Mouse (Mus musculus) lung, embryonic 15.5 days (tissue): ENCODE results near the gene Hsp90ab1. TPM values are rescaled to one million over a fixed set of nuclear protein-coding genes. Genes with fewer than 3 reads are reported as not detected.
A peak's percentile ranks its signal among the peaks of the same experiment; 100 is the strongest.

Experiments
- ATAC-seq: fragments of 200-750 bp; cut with Nextera tagmentation; 2 replicates; pipeline ENCODE4 v1.8.0; 2017; ENCODE audit warnings: moderate number of reproducible peaks, borderline replicate concordance; ENCODE audit not compliant: low FRiP score, low TSS enrichment; ENCODE audit errors: extremely low read depth
- H3K27ac ChIP-seq: fragments of 300-500 bp; sonication (generic); 2 replicates; pipeline ENCODE4 v1.5.1; 2015; ENCODE audit warnings: moderate library complexity, mild to moderate bottlenecking, inconsistent platforms
- H3K27me3 ChIP-seq: fragments of 300-500 bp; sonication (generic); 2 replicates; pipeline ENCODE4 v1.6.1; 2015; ENCODE audit warnings: inconsistent platforms
- H3K36me3 ChIP-seq: fragments of 300-500 bp; sonication (generic); 2 replicates; pipeline ENCODE4 v1.6.1; 2015; ENCODE audit warnings: inconsistent platforms
- H3K4me1 ChIP-seq: fragments of 300-500 bp; sonication (generic); 2 replicates; pipeline ENCODE4 v1.6.1; 2015; ENCODE audit warnings: inconsistent platforms
- H3K4me2 ChIP-seq: fragments of 300-500 bp; sonication (generic); 2 replicates; pipeline ENCODE4 v1.6.1; 2015; ENCODE audit warnings: inconsistent platforms, mild to moderate bottlenecking, moderate library complexity
- H3K4me3 ChIP-seq: fragments of 300-500 bp; sonication (generic); 2 replicates; pipeline ENCODE4 v1.5.1; 2015; ENCODE audit warnings: mild to moderate bottlenecking, inconsistent platforms
- H3K9ac ChIP-seq: fragments of 300-500 bp; sonication (generic); 2 replicates; pipeline ENCODE4 v1.6.1; 2015; ENCODE audit warnings: inconsistent platforms
- H3K9me3 ChIP-seq: fragments of 300-500 bp; sonication (generic); 2 replicates; pipeline ENCODE4 v1.6.1; 2016; ENCODE audit warnings: inconsistent platforms
- WGBS: fragments of 180-500 bp; shearing (Covaris S2); methylation state at CpG from one replicate; pipeline ENCODE4 v1.1.7; 2015; 5-methylcytosine and 5-hydroxymethylcytosine counted together
- polyA plus RNA-seq: library from polyadenylated mRNA; unstranded; fragments of >200 nt; fragmentation: Nextera tagmentation; extraction: Ambion mirVana; gene quantifications from 2 replicates; pipeline ENCODE4 v1.2.1, GENCODE M21; 2015

Hsp90ab1 gene
- 1,572 and 1,619 TPM in 2 replicates for polyA plus RNA-seq

GRCm38 (mm10) chr17:45573087-45573779 is at the start of gene Hsp90ab1:
Hsp90ab1 (minus strand) TSS chr17:45573271.
- Histone ChIP-seq H3K36me3 (peaks cover 38% of the 10 kb centered on the region), H3K9me3 (no peaks in the 10 kb centered on the region), H3K27me3 (no peaks in the 10 kb centered on the region), H3K4me2 (peak within 1 kb of the TSS; percentile 88), H3K4me1 (peaks cover 45% of the 10 kb centered on the region), H3K4me3 (peak within 1 kb of the TSS; percentile 97), H3K27ac (peak within 1 kb of the TSS; percentile 97), H3K9ac (peak within 1 kb of the TSS; percentile 96)
- WGBS: under 1% methylated on average over 41 of the region's 41 CpGs
- ATAC-seq: peak; percentile 79

GRCm38 (mm10) chr17:45619386-45620256 is 46.5 kb upstream of the Hsp90ab1 start:
- no peaks in the 10 kb centered on the region for H3K27me3 ChIP-seq
- H3K9ac ChIP-seq: no peak overlapping the region; the same call in 1 of the 2 replicates
- 0 out of 2 replicates have a peak overlapping the region, but pooled peaks have one; percentile 11 for H3K4me3 ChIP-seq
- peak overlapping the region; percentile 85 for H3K27ac ChIP-seq
- WGBS: 19% methylated on average over 20 of the region's 20 CpGs
- H3K4me1 ChIP-seq: peaks cover 14% of the 10 kb centered on the region
- peak overlapping the region; percentile 49 for H3K4me2 ChIP-seq
- H3K9me3 ChIP-seq: no peaks in the 10 kb centered on the region
- ATAC-seq: peak; percentile 64; the same call in 1 of the 2 replicates
- no peaks in the 10 kb centered on the region for H3K36me3 ChIP-seq

GRCm38 (mm10) chr17:45618941-45619385 is 45.9 kb upstream of the Hsp90ab1 start:
- Histone ChIP-seq H3K4me1 (peaks cover 14% of the 10 kb centered on the region), H3K27me3 (no peaks in the 10 kb centered on the region), H3K27ac (peak overlapping the region; percentile 85), H3K4me3 (0 out of 2 replicates have a peak overlapping the region, but pooled peaks have one; percentile 11), H3K9me3 (no peaks in the 10 kb centered on the region), H3K9ac (no peak overlapping the region; the same call in 1 of the 2 replicates), H3K4me2 (peak overlapping the region; percentile 49), H3K36me3 (no peaks in the 10 kb centered on the region)
- peak; percentile 67; the same call in 1 of the 2 replicates for ATAC-seq
- 19% methylated on average over 8 of the region's 8 CpGs for WGBS

GRCm38 (mm10) chr17:45617655-45618054 is 44.6 kb upstream of the Hsp90ab1 start:
- H3K4me2 ChIP-seq: no peak overlapping the region
- no peaks in the 10 kb centered on the region for H3K27me3 ChIP-seq
- peaks cover 14% of the 10 kb centered on the region for H3K4me1 ChIP-seq
- ATAC-seq: no peak
- 83% methylated on average over 6 of the region's 6 CpGs for WGBS
- H3K36me3 ChIP-seq: no peaks in the 10 kb centered on the region
- H3K4me3 ChIP-seq: no peak overlapping the region
- H3K9ac ChIP-seq: no peak overlapping the region
- no peaks in the 10 kb centered on the region for H3K9me3 ChIP-seq
- H3K27ac ChIP-seq: no peak overlapping the region

- no peaks in the 10 kb centered on the region for H3K9me3 ChIP-seq
- H3K27me3 ChIP-seq: no peaks in the 10 kb centered on the region
- no peak overlapping the region for H3K4me2 ChIP-seq
- no peaks in the 10 kb centered on the region for H3K36me3 ChIP-seq
- WGBS: 86% methylated on average over 3 of the region's 3 CpGs
- H3K4me1 ChIP-seq: peaks cover 14% of the 10 kb centered on the region
- no peak for ATAC-seq
- H3K4me3 ChIP-seq: no peak overlapping the region
- no peak overlapping the region for H3K27ac ChIP-seq
- no peak overlapping the region for H3K9ac ChIP-seq
Observed at GRCm38 (mm10) chr17:45616679-45617078, 43.6 kb upstream of the Hsp90ab1 start.

GRCm38 (mm10) chr17:45616046-45616650 is 43.1 kb upstream of the Hsp90ab1 start:
- no peak overlapping the region for H3K4me2 ChIP-seq
- WGBS: 42% methylated on average over 4 of the region's 4 CpGs
- no peak for ATAC-seq

GRCm38 (mm10) chr17:45612921-45613320 is 39.9 kb upstream of the Hsp90ab1 start:
- Histone ChIP-seq H3K4me1 (peaks cover 8% of the 10 kb centered on the region), H3K27ac (no peak overlapping the region), H3K9me3 (no peaks in the 10 kb centered on the region), H3K9ac (no peak overlapping the region), H3K27me3 (no peaks in the 10 kb centered on the region), H3K4me2 (no peak overlapping the region), H3K4me3 (no peak overlapping the region), H3K36me3 (no peaks in the 10 kb centered on the region)
- ATAC-seq: no peak
- 70% methylated on average over 7 of the region's 7 CpGs for WGBS

More at GRCm38 (mm10) chr17:45616046-45616650, 43.1 kb upstream of the Hsp90ab1 start:
- H3K36me3 ChIP-seq: no peaks in the 10 kb centered on the region
- no peak overlapping the region for H3K4me3 ChIP-seq
- peaks cover 14% of the 10 kb centered on the region for H3K4me1 ChIP-seq
- H3K27me3 ChIP-seq: no peaks in the 10 kb centered on the region
- H3K9ac ChIP-seq: no peak overlapping the region
- no peak overlapping the region for H3K27ac ChIP-seq
- no peaks in the 10 kb centered on the region for H3K9me3 ChIP-seq

GRCm38 (mm10) chr17:45612008-45612407 is 38.9 kb upstream of the Hsp90ab1 start:
- Histone ChIP-seq H3K9ac (no peak overlapping the region), H3K4me2 (no peak overlapping the region), H3K27ac (no peak overlapping the region), H3K36me3 (no peaks in the 10 kb centered on the region), H3K4me1 (peaks cover 8% of the 10 kb centered on the region), H3K4me3 (no peak overlapping the region), H3K27me3 (no peaks in the 10 kb centered on the region), H3K9me3 (no peaks in the 10 kb centered on the region)
- ATAC-seq: no peak
- WGBS: 59% methylated on average over 8 of the region's 8 CpGs

- Histone ChIP-seq H3K4me2 (no peak overlapping the region; the same call in 1 of the 2 replicates), H3K9ac (no peak overlapping the region), H3K36me3 (no peaks in the 10 kb centered on the region), H3K4me1 (peaks cover 8% of the 10 kb centered on the region), H3K9me3 (no peaks in the 10 kb centered on the region), H3K4me3 (no peak overlapping the region), H3K27ac (peak overlapping the region; percentile 65), H3K27me3 (no peaks in the 10 kb centered on the region)
- ATAC-seq: peak; percentile 57; the same call in 1 of the 2 replicates
- 26% methylated on average over 5 of the region's 5 CpGs for WGBS
Observed at GRCm38 (mm10) chr17:45610144-45610866, 37.2 kb upstream of the Hsp90ab1 start.

- H3K4me3 ChIP-seq: no peak overlapping the region
- no peak for ATAC-seq
- H3K9me3 ChIP-seq: no peaks in the 10 kb centered on the region
- WGBS: 87% methylated on average over 4 of the region's 4 CpGs
- no peak overlapping the region for H3K9ac ChIP-seq
- H3K4me1 ChIP-seq: peaks cover 8% of the 10 kb centered on the region
- no peaks in the 10 kb centered on the region for H3K27me3 ChIP-seq
- H3K27ac ChIP-seq: no peak overlapping the region
- H3K4me2 ChIP-seq: no peak overlapping the region
- H3K36me3 ChIP-seq: no peaks in the 10 kb centered on the region
Observed at GRCm38 (mm10) chr17:45608396-45608795, 35.3 kb upstream of the Hsp90ab1 start.
